Mouse (Mus musculus): ENCODE data around the gene Fgd1. TPM values are rescaled to one million over a fixed set of nuclear protein-coding genes. Genes with fewer than 3 reads are reported as not detected.

Fgd1 gene
- polyA plus RNA-seq, 1 experiment = 15.8 TPM

DNA sequence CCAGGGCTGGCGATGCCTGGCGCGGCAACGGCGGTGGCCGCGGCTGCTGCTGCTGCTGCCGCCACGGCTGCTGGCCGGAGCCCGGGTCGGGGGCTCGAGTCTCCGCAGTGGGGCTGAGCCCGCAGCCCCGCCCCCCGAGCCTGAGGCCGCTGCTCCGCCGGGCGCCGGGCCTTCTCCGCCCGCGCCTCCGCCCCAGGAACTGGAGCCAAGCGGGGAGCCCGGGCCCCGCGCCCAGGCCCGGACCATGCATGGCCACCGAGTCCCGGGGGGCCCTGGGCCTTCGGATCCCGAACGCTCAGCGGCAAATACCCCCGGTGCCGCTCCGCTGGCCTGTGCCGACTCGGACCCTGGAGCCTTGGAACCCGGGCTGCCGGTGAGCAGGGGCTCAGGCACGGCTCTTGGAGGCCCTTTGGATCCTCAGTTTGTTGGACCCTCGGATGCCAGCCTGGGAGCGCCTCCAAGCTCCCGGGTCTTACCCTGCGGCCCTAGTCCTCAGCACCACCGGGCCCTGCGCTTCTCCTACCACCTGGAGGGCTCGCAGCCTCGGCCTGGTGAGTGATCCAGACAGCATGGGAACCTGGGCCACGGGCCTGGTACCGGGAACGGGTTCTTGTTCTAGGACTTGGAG is 1.6 kb downstream of the Fgd1 start:
- peak overlapping the region; percentile 89 for H3K27ac ChIP-seq (ENCODE audit: insufficient read depth, low read length)
- no peaks in the 10 kb centered on the region for H3K4me1 ChIP-seq (ENCODE audit: control insufficient read depth, insufficient read depth, low read length)
- TF ChIP-seq POLR2A (IDR thresholded peaks at IDR 0.05; ENCODE audit: extremely low read depth, insufficient read depth, low read length) (no peak), CTCF (IDR thresholded peaks at IDR 0.05; ENCODE audit: extremely low read depth, insufficient read depth, low read length) (no peak)
- H3K4me3 ChIP-seq (ENCODE audit: insufficient read depth, low read length) = peak overlapping the region; percentile 51

DNA sequence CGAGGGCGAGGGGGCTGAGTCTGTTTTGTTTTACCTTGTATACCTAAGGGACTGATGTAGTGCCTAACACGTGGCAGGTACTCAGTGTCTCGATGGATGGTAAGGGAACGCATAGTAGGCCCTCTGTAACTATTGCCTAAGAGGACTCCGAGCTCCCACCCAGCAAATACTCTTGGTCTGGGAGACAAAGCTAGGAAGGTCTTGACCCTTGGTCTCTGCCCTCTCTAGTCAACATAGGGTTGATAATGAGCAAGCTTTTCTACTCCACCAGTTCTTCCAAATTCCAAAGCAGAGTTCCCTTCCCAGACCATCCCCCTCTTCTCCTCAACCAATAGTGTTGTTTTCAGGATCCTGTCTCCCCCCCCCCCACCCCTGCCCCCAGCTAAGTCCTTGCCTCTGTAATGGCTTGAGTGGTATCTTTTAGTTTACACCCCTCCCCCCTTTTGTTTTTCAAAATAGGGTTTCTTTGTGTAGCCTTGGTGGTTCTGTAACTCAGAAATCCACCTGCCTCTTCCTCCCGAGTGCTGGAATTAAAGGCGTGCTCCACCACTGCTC is 3.8 kb downstream of the Fgd1 start:
- TF ChIP-seq POLR2A (IDR thresholded peaks at IDR 0.05; ENCODE audit: extremely low read depth, insufficient read depth, low read length) (no peak), CTCF (IDR thresholded peaks at IDR 0.05; ENCODE audit: extremely low read depth, insufficient read depth, low read length) (no peak)

DNA sequence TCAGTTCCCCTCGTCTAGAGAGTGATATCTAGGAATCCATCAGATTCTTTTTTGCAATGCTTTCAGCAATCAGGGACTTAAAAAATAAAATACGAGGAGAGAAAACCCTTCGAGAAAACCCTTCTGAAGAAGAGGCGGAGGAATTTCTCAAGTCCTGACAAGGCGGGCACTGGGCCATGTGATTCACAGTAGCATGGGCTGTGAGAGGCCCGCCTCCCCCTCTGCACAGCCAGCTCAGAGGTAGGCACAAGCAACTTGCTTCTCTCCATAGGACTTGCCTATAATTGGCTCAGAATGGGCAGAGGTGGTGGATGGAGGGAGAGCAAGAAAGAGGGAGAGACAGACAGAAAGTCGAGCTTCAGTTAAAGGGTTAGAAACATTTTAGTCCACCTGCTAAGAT is 4.4 kb downstream of the Fgd1 start:
- Histone ChIP-seq H3K4me1 (ENCODE audit: control insufficient read depth, insufficient read depth, low read length) (peaks cover 2% of the 10 kb centered on the region; the same call in 1 of the 2 replicates), H3K27ac (ENCODE audit: insufficient read depth, low read length) (no peak overlapping the region), H3K4me3 (ENCODE audit: insufficient read depth, low read length) (no peak overlapping the region)
- TF ChIP-seq POLR2A (IDR thresholded peaks at IDR 0.05; ENCODE audit: extremely low read depth, insufficient read depth, low read length) (no peak), CTCF (IDR thresholded peaks at IDR 0.05; ENCODE audit: extremely low read depth, insufficient read depth, low read length) (no peak)

More for the DNA sequence above, 3.8 kb downstream of the Fgd1 start:
- Histone ChIP-seq H3K4me3 (ENCODE audit: insufficient read depth, low read length) (peak overlapping the region; percentile 6; the same call in 1 of the 2 replicates), H3K4me1 (ENCODE audit: control insufficient read depth, insufficient read depth, low read length) (peaks cover 2% of the 10 kb centered on the region; the same call in 1 of the 2 replicates), H3K27ac (ENCODE audit: insufficient read depth, low read length) (no peak overlapping the region)

DNA sequence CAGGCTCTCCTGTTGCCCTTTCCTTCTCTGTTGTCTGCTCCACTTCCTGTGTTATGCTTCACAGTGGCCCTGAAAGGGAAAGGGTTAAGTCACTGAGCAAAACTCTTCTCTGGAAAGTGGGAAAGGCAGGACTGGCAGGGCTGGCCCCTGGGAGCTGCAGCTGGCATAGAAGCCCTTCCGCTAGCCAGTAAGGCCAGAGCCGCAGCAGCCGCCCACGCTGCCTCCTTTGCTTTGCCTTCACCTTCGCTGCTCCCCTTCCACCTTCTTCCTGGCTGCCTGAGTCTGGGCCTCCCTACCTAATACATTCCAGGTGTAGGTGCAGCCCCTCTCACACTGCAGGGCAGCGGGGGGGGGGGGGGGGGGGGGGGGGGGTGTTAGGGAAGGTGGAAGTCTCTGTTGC is 8.5 kb downstream of the Fgd1 start:
- Histone ChIP-seq H3K27ac (ENCODE audit: insufficient read depth, low read length) (no peak overlapping the region), H3K4me1 (ENCODE audit: control insufficient read depth, insufficient read depth, low read length) (peaks cover 2% of the 10 kb centered on the region; the same call in 1 of the 2 replicates)
- TF ChIP-seq POLR2A (IDR thresholded peaks at IDR 0.05; ENCODE audit: extremely low read depth, insufficient read depth, low read length) = no peak
- no peak for TF ChIP-seq CTCF (IDR thresholded peaks at IDR 0.05; ENCODE audit: extremely low read depth, insufficient read depth, low read length)

DNA sequence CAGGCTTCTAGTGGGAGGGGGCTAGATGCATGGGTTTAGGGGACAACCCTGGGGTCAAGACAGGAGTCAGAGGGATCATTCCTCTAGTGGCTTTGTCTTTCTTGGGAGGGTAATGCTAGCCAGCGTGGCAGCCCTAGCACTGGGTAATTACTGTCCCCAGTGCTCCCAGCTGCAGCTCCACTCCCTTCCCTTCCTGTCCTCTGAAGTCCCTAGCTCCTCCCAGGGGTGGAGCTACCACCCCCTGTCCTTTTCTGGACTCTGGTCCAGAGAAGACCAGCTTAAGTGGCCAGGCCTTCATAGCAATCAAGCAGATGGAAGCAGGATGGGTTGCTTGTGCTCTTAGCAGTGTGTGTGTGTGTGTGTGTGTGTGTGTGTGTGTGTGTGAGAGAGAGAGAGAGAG is 9.6 kb downstream of the Fgd1 start:
- Histone ChIP-seq H3K4me1 (ENCODE audit: control insufficient read depth, insufficient read depth, low read length) (peaks cover 2% of the 10 kb centered on the region; the same call in 1 of the 2 replicates), H3K27ac (ENCODE audit: insufficient read depth, low read length) (no peak overlapping the region), H3K4me3 (ENCODE audit: insufficient read depth, low read length) (no peak overlapping the region)
- TF ChIP-seq CTCF (IDR thresholded peaks at IDR 0.05; ENCODE audit: extremely low read depth, insufficient read depth, low read length) (no peak), POLR2A (IDR thresholded peaks at IDR 0.05; ENCODE audit: extremely low read depth, insufficient read depth, low read length) (no peak)

More for the DNA sequence above, 8.5 kb downstream of the Fgd1 start:
- no peak overlapping the region for H3K4me3 ChIP-seq (ENCODE audit: insufficient read depth, low read length)

DNA sequence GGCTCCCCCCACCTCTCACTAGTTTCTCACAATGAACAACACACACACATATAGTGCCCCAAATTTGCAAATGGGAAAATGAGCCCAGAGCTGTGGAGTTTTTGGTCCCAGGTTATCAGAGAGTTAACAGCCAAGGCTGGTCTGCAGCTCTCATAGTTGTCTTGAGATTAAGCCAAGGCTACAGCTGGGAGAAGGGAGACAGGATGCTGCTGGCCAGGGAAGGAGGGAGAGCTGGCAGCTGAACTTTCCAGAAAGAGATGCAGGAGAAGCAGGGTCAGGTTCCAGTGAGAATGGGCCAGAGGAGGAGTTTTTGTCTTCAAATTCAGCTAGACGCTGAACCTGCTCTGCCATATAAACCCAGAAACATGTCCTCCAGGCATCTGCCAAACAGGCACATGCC is 13.4 kb downstream of the Fgd1 start:
- H3K4me3 ChIP-seq (ENCODE audit: insufficient read depth, low read length) = no peak overlapping the region
- no peak overlapping the region for H3K27ac ChIP-seq (ENCODE audit: insufficient read depth, low read length)
- TF ChIP-seq POLR2A (IDR thresholded peaks at IDR 0.05; ENCODE audit: extremely low read depth, insufficient read depth, low read length) = no peak
- TF ChIP-seq CTCF (IDR thresholded peaks at IDR 0.05; ENCODE audit: extremely low read depth, insufficient read depth, low read length) = no peak
- peaks cover 1% of the 10 kb centered on the region; the same call in 1 of the 2 replicates for H3K4me1 ChIP-seq (ENCODE audit: control insufficient read depth, insufficient read depth, low read length)

DNA sequence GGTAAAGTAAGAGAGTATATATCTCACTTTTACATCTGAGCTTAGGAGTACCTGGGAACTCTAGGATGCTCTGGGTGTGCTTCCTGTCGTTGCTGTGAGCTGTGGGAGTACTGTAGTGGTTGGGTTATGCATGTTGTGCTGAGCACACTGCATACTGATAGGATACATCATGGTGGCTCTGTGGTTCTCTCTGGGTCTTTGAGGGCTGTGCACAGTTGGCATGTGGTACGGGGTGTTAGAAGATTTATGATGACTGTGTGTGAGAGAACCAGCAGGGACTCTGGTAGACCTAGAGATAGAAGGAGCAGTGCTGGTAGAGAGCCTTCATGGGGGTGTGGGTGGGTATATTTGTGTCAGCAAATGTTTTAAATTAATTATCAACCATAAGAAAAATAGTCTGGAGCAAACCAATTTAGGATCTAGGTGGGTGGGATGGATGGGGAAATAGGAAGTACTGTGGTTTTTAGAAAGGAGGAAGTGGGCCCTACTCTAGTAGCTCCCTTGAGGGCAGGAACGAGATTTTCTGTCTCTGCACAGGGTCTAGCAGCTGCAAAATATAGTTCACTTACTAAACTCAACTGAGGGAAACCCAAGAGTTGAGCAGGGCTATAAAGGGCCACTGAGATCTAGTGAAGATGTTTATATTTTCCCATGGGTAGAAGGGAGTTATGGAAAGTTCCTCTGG is 15.8 kb downstream of the Fgd1 start:
- Histone ChIP-seq H3K4me1 (ENCODE audit: control insufficient read depth, insufficient read depth, low read length) (peaks cover 1% of the 10 kb centered on the region; the same call in 1 of the 2 replicates), H3K27ac (ENCODE audit: insufficient read depth, low read length) (no peak overlapping the region), H3K4me3 (ENCODE audit: insufficient read depth, low read length) (no peak overlapping the region)
- TF ChIP-seq POLR2A (IDR thresholded peaks at IDR 0.05; ENCODE audit: extremely low read depth, insufficient read depth, low read length) (no peak), CTCF (IDR thresholded peaks at IDR 0.05; ENCODE audit: extremely low read depth, insufficient read depth, low read length) (no peak)

DNA sequence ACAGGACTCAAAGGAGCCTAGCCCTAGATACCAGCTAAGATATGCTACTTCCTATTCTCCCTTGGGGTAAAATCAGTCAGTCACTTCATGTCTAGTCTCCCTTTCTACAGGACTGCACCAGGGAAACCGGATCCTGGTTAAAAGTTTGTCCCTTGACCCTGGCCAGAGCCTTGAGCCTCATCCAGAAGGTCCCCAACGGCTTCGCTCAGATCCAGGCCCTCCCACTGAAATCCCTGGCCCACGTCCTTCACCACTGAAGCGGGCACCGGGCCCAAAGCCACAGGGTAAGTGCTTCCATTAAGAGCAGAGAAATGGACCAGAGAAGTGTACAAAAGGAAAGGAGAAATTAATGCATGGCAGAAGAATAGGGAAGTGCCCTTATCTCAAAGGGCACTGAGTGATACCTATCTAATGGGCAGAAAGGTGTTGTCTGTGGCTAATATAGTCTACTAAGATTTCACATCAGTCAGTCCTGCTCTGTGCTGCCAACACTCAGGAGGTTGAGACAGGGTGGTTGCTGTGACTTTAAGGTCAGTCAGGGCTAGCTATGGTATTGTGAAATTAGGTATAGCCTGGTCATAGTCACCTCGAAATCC is 20.2 kb downstream of the Fgd1 start:
- TF ChIP-seq POLR2A (IDR thresholded peaks at IDR 0.05; ENCODE audit: extremely low read depth, insufficient read depth, low read length) = no peak
- TF ChIP-seq CTCF (IDR thresholded peaks at IDR 0.05; ENCODE audit: extremely low read depth, insufficient read depth, low read length) = no peak
- Histone ChIP-seq H3K27ac (ENCODE audit: insufficient read depth, low read length) (no peak overlapping the region), H3K4me1 (ENCODE audit: control insufficient read depth, insufficient read depth, low read length) (peaks cover 1% of the 10 kb centered on the region; the same call in 1 of the 2 replicates), H3K4me3 (ENCODE audit: insufficient read depth, low read length) (no peak overlapping the region)

DNA sequence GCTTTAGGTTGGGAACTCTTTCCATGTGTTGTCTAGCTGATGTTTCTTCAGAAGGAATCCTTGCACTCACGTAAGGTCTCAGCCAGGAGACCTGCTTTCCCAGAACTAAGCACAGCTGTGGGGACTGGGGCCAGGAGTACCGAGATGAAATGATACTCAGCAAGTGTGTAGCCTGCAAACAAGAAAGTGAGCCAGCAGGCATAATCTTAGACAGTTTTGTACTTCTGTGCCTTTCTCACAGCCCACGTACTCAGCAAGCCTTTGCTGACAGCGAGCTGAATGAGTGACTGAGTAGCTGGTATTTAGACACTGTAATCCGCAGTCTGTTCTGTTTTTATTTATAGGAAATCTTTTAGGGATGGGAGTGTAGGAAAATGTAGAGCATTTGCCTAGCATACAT is 21.9 kb downstream of the Fgd1 start:
- no peak overlapping the region for H3K27ac ChIP-seq (ENCODE audit: insufficient read depth, low read length)
- H3K4me3 ChIP-seq (ENCODE audit: insufficient read depth, low read length) = no peak overlapping the region
- H3K4me1 ChIP-seq (ENCODE audit: control insufficient read depth, insufficient read depth, low read length) = no peaks in the 10 kb centered on the region
- no peak for TF ChIP-seq POLR2A (IDR thresholded peaks at IDR 0.05; ENCODE audit: extremely low read depth, insufficient read depth, low read length)
- TF ChIP-seq CTCF (IDR thresholded peaks at IDR 0.05; ENCODE audit: extremely low read depth, insufficient read depth, low read length) = no peak

Data from cortical plate, adult 2 months (tissue).